Mouse (Mus musculus) layer of hippocampus, postnatal 36 days (tissue): Measurements from ENCODE around the gene Atrnl1. TPM values are rescaled to one million over a fixed set of nuclear protein-coding genes. Genes with fewer than 3 reads are reported as not detected.

Experiments
- DNase-seq, 2 experiments: peaks; one replicate each; pipeline ENCODE4 v3.0.0; 2022
- total RNA-seq, 2 experiments: library from RNA; stranded (reverse); gene quantifications; 2 replicates each; pipeline ENCODE4 v1.2.3; 2021

Gene Atrnl1
- 10 to 100 TPM; 67.3 to 71.1 TPM for total RNA-seq

DNA sequence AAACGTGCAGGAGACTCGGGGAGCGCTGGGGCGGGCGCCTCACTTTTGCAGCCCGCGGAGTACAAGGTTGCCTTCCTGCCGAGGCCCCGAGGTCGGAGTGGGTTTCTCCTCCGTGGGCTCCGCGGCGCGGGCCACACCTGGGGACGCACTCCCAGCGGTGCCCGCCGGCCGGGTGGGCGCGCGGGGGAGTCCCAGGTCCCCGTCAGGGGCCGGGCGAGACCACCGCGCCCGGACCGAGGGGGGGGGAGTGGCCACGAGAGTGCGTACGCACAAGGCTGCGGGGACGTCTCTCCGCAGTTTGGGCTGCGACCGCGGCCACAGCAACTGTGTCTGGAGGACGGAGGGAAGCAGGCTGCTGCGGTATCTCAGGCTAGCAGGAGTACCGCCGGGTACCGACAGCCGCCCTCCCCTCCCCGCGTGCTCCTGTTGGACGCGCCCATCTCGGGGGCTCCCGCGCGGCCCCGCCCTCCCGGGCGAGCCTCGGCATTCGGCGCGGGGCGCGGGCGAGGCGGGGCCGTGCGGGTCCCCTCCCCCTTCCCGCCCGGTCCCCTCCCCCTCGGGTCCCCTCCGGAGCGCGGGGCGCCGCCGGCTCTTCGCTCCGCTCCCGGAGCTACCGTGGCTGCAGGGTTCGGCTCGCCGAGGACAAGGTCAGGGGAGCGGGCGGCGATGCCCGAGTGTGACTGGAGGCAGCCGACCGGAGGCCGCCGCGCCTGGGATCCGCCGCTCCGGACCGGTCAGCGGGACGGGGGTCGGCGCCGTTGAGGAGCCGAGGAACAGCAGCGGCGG lies at the start of gene Atrnl1:
Gene Atrnl1, plus strand, starts transcription at position 559 of the 786 bp plus-strand sequence.
- peak; percentile 82 to 84 for DNase-seq

GRCm38 (mm10) chr19:57561486-57561885 lies 49.3 kb upstream of the Atrnl1 start:
- no peak for DNase-seq

- no peak for DNase-seq
Measured at GRCm38 (mm10) chr19:57569040-57569439, 41.8 kb upstream of the Atrnl1 start.

GRCm38 (mm10) chr19:57572360-57573237 lies 38.2 kb upstream of the Atrnl1 start:
- DNase-seq, result peak; percentile 37 to 41

DNA sequence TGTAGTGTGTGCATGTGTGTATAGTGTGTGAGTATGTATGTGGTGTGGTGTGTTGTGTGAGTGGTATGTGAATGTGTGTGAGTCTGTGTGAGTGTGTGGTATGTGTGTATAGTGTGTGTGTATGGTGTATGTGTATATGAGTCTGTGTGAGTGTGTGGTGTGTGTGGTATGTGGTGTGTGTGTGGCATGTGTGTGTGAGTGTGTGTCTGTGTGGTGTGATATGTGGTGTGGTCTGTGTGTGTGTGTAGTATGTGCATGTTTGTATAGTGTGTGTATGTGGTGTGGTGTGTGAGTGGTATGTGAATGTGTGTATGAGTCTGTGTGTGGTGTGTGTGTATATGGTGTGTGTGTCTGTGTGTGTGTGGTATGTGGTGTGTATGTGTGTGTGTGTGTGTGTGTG lies 37.4 kb upstream of the Atrnl1 start:
- DNase-seq, result no peak

DNA sequence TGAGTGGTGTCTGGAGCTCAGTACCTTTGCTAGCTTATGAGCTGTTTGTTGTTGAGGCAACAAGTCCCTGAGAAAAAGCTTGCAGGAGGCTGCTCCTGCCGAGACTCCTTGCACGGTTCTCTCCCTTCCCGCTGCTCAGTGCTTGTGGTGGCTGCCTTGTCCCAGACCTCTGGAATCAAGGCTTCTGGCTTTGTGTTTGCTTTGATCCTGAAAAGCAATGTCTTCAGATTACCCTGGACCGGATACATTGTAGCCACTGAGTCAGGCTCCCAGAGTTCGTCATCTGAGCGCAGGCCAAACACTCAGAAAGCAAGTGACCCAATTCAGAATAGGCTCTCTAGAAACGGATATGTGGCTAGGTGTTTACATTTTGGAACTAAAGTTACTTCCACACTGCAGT lies 35.8 kb upstream of the Atrnl1 start:
- DNase-seq, result no peak

DNA sequence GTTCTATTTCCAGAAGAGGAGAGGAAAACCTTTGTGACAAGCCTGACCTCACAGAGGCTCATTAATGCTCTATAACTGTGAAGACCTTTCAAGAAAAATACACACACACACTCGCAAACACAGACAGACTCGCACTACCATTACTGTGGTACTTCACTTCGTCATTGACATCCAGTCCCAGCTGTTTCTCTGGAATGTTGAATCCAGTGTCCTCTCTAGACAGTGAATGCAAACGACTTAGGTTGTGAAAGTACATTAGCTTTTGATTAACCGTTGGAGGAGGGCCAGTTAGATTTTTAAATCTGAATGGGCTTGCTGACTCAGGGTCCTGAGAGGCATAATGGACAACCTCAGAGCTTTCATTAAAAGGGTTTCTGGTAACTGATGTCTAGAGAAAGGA lies 34.0 kb upstream of the Atrnl1 start:
- no peak for DNase-seq

DNA sequence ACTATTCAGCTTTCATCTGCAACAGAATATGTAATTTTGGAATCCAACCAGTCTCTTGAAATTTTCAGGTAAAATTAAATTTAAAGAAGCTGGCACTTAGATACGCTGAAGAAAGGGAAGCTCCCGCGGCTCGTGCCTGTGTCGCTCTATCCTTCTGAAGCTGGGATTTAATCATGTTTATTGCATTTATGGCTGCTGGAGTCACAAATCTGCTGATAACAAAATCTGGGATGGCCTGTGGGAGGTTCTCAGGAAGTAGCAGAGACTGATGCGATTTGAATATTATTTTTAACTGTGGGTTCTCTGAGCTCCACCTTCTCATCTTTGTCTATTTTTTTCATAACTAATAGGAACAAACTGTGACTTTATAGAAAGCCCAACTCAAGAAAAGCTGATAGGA lies 33.6 kb upstream of the Atrnl1 start:
- no peak for DNase-seq

- peak; percentile 56 to 65 for DNase-seq
Measured at GRCm38 (mm10) chr19:57580962-57581361, 29.9 kb upstream of the Atrnl1 start.

DNA sequence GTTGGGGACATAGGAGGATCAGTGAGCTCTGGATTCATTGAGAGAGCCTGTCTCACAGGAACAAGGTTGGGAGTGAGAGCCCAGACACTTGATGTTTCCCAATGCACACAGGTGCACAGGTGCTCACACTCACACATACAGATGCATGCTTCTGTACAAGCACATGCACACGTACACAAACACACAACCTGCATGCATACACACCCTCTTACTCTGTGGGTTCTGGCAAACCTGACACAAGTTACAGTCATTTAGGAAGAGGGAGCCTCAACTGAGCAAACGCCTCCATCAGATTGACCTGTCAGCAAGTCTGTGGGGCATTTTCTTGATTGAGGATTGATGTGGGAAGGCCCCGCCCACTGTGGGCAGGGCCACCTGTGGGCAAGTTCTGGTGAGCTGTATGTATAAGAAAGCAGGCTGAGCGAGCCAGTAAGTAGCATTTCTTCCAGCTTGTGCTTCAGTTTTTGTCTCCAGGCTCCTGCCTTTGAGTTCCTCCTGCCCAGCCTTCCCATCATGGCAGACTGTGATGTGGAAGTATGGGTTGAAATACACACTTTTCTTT lies 25.5 kb upstream of the Atrnl1 start:
- DNase-seq, result no peak

- no peak for DNase-seq
Measured at GRCm38 (mm10) chr19:57586172-57586571, 24.7 kb upstream of the Atrnl1 start.

DNA sequence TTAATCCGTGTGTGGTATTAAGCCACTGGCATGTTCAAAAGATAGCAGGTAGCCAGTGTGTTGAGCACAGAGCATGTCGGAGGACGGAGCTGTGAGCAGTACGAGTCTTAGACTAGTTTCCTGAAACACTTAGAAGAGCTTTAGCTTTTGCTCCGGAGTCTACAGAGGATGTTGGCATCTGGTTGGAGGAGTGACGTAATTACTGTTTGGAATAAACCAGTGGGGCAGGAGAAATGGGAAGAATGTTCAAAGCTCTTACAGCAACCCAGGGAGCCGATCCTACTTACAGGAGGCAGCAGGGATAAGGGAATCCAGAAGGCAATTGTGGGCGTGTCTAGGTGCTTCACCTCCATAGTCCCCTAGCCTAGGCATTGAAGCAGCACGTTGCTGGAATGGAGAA lies 21.3 kb upstream of the Atrnl1 start:
- DNase-seq, result no peak

DNA sequence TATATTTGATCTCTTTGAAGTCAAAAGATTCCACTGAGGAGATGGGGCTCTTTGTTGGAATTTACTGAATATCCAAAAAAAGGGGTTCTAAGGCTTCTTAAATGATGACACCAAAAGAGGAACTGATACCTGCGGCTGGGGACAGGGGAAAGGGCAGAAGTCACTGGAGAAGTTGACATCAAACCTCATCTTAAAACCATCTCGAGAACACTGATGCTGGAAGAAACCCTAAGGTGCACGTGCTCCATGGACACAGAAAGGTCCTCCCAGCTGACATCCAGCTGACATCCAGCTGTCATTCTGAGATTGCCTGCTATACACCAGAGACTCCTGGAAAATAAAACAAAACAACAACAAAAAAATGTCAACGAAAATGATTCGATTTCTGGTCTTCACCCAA lies 19.9 kb upstream of the Atrnl1 start:
- no peak for DNase-seq

- no peak for DNase-seq
Measured at GRCm38 (mm10) chr19:57591631-57592030, 19.2 kb upstream of the Atrnl1 start.

GRCm38 (mm10) chr19:57592355-57592754 lies 18.5 kb upstream of the Atrnl1 start:
- peak in 1 of 2 experiments; percentile 4 for DNase-seq

- no peak for DNase-seq
Measured at GRCm38 (mm10) chr19:57599126-57599525, 11.7 kb upstream of the Atrnl1 start.

- DNase-seq, result no peak
Measured at GRCm38 (mm10) chr19:57600233-57600929, 10.5 kb upstream of the Atrnl1 start.

DNA sequence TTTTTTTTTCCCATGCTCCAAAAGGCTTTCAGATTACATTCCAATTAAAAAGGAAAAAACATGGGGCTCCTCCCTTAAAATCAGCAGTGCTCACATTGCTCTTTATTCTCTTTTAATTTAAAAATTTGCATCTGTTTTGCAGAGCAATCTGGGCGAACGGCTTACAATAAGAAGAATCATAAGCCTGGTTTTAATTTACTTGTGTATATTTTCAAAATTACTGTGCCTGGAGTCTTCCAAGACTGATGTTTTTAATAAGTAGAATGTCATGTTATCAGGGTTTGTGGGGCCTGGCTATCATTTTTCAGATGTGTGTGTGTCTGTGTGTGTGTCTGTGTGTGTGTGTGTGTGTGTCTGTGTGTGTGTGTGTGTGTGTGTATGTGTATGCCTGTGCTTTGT lies 9.9 kb upstream of the Atrnl1 start:
- no peak for DNase-seq

DNA sequence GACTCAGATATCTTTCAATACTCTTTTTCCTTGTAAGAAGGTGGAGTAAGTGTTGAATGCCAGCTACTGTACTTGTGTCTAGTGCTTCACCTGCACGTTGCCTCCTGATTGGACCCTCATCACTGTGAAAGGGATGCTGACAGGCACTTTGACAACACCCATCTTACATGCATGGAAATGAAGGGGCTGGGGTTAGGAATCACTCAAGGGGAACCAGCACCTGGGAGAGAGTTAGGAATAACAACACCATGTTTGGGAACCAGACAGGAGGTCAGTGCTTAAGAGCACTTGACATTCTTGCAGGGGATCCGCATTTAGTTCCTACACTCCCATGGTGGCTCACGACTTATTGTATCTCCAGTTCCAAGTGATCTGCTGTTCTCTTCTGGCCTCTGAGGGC lies 7.2 kb upstream of the Atrnl1 start:
- no peak for DNase-seq

DNA sequence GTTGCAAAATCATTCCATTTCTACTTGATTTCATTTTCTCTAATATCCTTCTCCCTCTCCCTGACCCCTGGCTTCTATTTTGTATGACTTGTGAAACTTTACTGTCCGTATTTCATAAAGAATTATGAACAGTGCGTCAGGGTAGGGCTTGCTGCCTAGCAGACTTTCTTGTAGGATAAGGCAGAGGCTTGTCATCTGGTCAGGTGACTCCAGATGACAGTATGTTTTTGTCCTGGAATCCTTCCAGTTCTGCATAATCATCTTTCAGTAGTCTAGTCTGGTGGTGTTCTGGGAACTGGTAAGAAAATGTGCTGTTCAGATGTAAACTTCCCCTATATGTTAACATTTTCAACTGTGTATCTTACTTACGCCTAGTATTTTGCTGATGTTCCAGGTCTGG lies 4.9 kb upstream of the Atrnl1 start:
- DNase-seq, result no peak

- DNase-seq, result no peak
Measured at GRCm38 (mm10) chr19:57606351-57606750, 4.5 kb upstream of the Atrnl1 start.

DNA sequence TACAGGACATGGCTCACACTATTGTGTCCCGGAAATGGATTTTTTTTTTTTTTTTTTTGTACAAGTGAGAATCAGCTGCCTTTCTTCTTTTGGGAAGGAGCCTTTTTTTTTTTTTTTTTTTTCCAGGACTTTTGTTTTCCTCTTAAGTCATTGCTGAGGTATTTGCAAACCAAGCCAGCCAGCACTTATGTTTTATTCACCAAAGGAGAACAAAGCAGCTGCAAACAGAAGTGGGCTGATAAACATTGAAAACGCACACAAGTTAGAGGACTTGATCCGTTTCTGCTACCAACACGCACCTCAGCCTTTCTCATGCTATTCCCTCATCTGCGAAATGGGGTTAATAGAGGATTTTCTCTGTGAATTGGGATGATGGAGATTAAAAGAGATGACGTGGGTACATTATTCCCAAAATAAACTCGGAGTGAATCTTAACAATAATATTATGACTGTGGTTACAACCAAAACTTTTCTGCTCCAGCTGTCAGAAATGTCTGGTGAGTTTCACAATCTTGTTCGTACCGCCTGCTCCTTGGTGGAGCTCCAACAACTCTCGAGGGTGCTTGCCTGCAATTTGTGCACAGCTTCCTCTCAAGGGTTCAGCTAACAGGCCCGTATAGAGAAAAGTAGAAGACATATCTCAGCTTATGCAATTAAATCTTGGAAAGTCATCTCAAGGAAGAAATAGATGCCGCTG lies 1.3 kb upstream of the Atrnl1 start:
- no peak for DNase-seq
